Mouse (Mus musculus): ENCODE measurements around the gene Dgki. TPM values are rescaled to one million over a fixed set of nuclear protein-coding genes. Genes with fewer than 3 reads are reported as not detected.
A peak's percentile ranks its signal among the peaks of the same experiment; 100 is the strongest.

The Dgki gene
- polyA plus RNA-seq, 1 experiment from 2014 or later, result 1.1 TPM

DNA sequence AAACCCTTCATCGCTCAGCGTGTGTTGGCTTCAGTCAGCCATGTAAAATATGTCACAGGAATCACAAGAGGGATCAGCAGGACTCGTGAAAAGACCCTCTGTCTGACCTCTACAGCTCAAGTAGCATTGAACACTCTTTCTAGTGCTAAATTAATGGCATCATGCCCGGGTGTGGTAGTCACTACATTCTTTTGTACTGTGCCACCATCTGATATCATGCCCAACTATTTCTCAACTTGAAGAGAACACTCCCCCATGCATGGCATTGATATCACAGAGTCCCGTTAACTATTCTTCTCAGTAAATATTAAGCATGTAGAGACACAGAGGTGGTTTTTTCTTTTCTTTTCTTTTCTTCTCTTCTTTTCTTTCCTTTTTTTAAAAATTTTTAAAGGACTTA, 424.1 kb downstream of the Dgki start:
- peaks cover 21% of the 10 kb centered on the region for H3K4me1 ChIP-seq
- H3K27ac ChIP-seq, result no peak overlapping the region
- no peaks in the 10 kb centered on the region for H3K36me3 ChIP-seq
- H3K9ac ChIP-seq, result no peak overlapping the region
- no peak for ATAC-seq (ENCODE audit: insufficient number of reproducible peaks, insufficient read depth, low FRiP score, low TSS enrichment, low read depth)
- WGBS, result 69% methylated on average over 5 of the region's 5 CpGs
- H3K4me3 ChIP-seq, result no peak overlapping the region
- no peaks in the 10 kb centered on the region for H3K9me3 ChIP-seq
- H3K27me3 ChIP-seq, result no peaks in the 10 kb centered on the region
- no peak overlapping the region for H3K4me2 ChIP-seq

- 74% methylated on average over 3 of the region's 3 CpGs for WGBS
- Histone ChIP-seq H3K27ac (no peak overlapping the region), H3K9me3 (no peaks in the 10 kb centered on the region), H3K36me3 (no peaks in the 10 kb centered on the region), H3K4me1 (peaks cover 15% of the 10 kb centered on the region), H3K9ac (no peak overlapping the region), H3K27me3 (no peaks in the 10 kb centered on the region), H3K4me3 (no peak overlapping the region), H3K4me2 (no peak overlapping the region)
- no peak for ATAC-seq (ENCODE audit: insufficient number of reproducible peaks, insufficient read depth, low FRiP score, low TSS enrichment, low read depth)
Observed at GRCm38 (mm10) chr6:36872876-36873275, 427.1 kb downstream of the Dgki start.

DNA sequence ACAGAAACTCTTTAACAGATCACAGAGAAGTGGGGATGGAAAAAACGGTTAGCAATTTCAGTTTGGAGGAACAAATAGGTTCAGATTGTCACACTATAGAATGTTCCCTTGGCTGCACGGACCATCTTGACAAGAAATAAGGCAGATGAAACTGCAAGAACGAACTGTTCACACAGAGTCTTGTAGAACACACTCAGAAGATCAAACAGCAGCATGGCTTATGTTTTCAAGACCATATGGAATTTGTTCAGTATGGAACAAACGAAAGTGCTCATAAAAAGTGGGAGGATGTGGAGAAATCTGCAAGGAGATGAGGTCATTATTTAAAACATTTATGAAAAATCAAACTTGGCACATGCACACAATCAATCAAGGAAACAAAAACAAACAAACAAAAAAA, 431.8 kb downstream of the Dgki start:
- ATAC-seq (ENCODE audit: insufficient number of reproducible peaks, insufficient read depth, low FRiP score, low TSS enrichment, low read depth), result no peak
- Histone ChIP-seq H3K27ac (peak overlapping the region; percentile 78), H3K36me3 (no peaks in the 10 kb centered on the region), H3K4me1 (peaks cover 12% of the 10 kb centered on the region), H3K4me2 (no peak overlapping the region), H3K9ac (no peak overlapping the region), H3K9me3 (no peaks in the 10 kb centered on the region), H3K4me3 (no peak overlapping the region), H3K27me3 (no peaks in the 10 kb centered on the region)
- WGBS, result 32% methylated on average over 4 of the region's 4 CpGs

- Histone ChIP-seq H3K27me3 (no peaks in the 10 kb centered on the region), H3K9me3 (no peaks in the 10 kb centered on the region), H3K9ac (no peak overlapping the region), H3K36me3 (no peaks in the 10 kb centered on the region), H3K4me2 (no peak overlapping the region), H3K4me1 (peaks cover 7% of the 10 kb centered on the region; the same call in 1 of the 2 replicates), H3K27ac (0 out of 2 replicates have a peak overlapping the region, but pooled peaks have one; percentile 60), H3K4me3 (no peak overlapping the region)
- ATAC-seq (ENCODE audit: insufficient number of reproducible peaks, insufficient read depth, low FRiP score, low TSS enrichment, low read depth), result no peak
- WGBS, result 58% methylated on average over 3 of the region's 3 CpGs
Observed at GRCm38 (mm10) chr6:36858258-36859041, 441.5 kb downstream of the Dgki start.

DNA sequence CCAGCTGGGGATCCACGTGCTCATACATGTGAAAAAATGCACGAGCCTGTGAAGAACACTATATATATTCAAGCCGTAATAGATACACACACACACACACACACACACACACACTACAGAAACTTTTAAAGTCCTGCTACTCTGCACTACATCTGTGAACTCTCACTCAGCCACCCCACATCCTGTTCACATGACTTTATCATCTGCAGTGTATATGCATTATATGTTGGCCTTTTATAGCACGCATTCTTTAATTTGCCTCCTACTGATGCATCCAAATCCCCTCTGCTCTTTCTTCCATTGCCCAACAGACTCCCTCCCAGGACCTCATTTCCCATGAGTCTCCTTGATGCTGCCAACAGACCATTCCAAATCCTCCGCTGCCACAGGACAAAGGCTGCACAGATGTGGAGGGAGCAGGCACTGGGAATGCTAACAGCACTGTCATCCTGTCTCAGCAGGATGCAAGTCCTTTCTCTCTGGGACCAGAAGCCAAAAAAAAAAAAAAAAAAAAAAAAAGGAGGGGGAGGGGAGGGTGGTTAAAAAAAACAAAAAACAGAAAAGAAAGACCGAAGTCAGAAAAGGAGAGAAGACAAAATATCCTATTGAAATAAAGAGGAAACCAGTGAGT, 442.2 kb downstream of the Dgki start:
- no peak overlapping the region for H3K27ac ChIP-seq
- no peaks in the 10 kb centered on the region for H3K9me3 ChIP-seq
- no peaks in the 10 kb centered on the region for H3K36me3 ChIP-seq
- WGBS, result 37% methylated on average over 6 of the region's 6 CpGs
- no peak overlapping the region for H3K9ac ChIP-seq
- no peak overlapping the region for H3K4me2 ChIP-seq
- H3K27me3 ChIP-seq, result no peaks in the 10 kb centered on the region
- H3K4me3 ChIP-seq, result no peak overlapping the region
- peaks cover 7% of the 10 kb centered on the region; the same call in 1 of the 2 replicates for H3K4me1 ChIP-seq
- no peak for ATAC-seq (ENCODE audit: insufficient number of reproducible peaks, insufficient read depth, low FRiP score, low TSS enrichment, low read depth)

- H3K27ac ChIP-seq, result peak overlapping the region; percentile 60; the same call in 1 of the 2 replicates
- ATAC-seq (ENCODE audit: insufficient number of reproducible peaks, insufficient read depth, low FRiP score, low TSS enrichment, low read depth), result no peak
Observed at GRCm38 (mm10) chr6:36850422-36851129, 449.4 kb downstream of the Dgki start.

GRCm38 (mm10) chr6:36845288-36845687, 454.7 kb downstream of the Dgki start:
- ATAC-seq (ENCODE audit: insufficient number of reproducible peaks, insufficient read depth, low FRiP score, low TSS enrichment, low read depth), result no peak
- H3K4me1 ChIP-seq, result peaks cover 27% of the 10 kb centered on the region
- no peaks in the 10 kb centered on the region for H3K9me3 ChIP-seq

More at GRCm38 (mm10) chr6:36850422-36851129, 449.4 kb downstream of the Dgki start:
- Histone ChIP-seq H3K4me3 (no peak overlapping the region), H3K4me1 (0 out of 2 replicates have a peak, but pooled peaks cover 14% of the 10 kb centered on the region), H3K4me2 (no peak overlapping the region), H3K27me3 (no peaks in the 10 kb centered on the region), H3K9ac (no peak overlapping the region), H3K9me3 (no peaks in the 10 kb centered on the region), H3K36me3 (no peaks in the 10 kb centered on the region)
- 70% methylated on average over 7 of the region's 7 CpGs for WGBS

GRCm38 (mm10) chr6:36844258-36844657, 455.7 kb downstream of the Dgki start:
- 70% methylated on average over 6 of the region's 6 CpGs for WGBS
- Histone ChIP-seq H3K27ac (peak overlapping the region; percentile 57; the same call in 1 of the 2 replicates), H3K9me3 (no peaks in the 10 kb centered on the region), H3K9ac (no peak overlapping the region), H3K27me3 (no peaks in the 10 kb centered on the region), H3K4me1 (peaks cover 22% of the 10 kb centered on the region), H3K4me3 (no peak overlapping the region), H3K36me3 (no peaks in the 10 kb centered on the region), H3K4me2 (no peak overlapping the region)
- no peak for ATAC-seq (ENCODE audit: insufficient number of reproducible peaks, insufficient read depth, low FRiP score, low TSS enrichment, low read depth)

More at GRCm38 (mm10) chr6:36845288-36845687, 454.7 kb downstream of the Dgki start:
- Histone ChIP-seq H3K27ac (no peak overlapping the region), H3K9ac (no peak overlapping the region), H3K36me3 (no peaks in the 10 kb centered on the region), H3K4me3 (no peak overlapping the region), H3K27me3 (no peaks in the 10 kb centered on the region), H3K4me2 (no peak overlapping the region)
- 55% methylated on average over 1 of the region's 1 CpGs for WGBS

GRCm38 (mm10) chr6:36843031-36843488, 456.9 kb downstream of the Dgki start:
- Histone ChIP-seq H3K27ac (peak overlapping the region; percentile 79), H3K4me1 (peaks cover 22% of the 10 kb centered on the region), H3K4me2 (no peak overlapping the region), H3K27me3 (no peaks in the 10 kb centered on the region), H3K4me3 (no peak overlapping the region), H3K9ac (no peak overlapping the region), H3K36me3 (no peaks in the 10 kb centered on the region), H3K9me3 (no peaks in the 10 kb centered on the region)
- 47% methylated on average over 3 of the region's 3 CpGs for WGBS
- no peak for ATAC-seq (ENCODE audit: insufficient number of reproducible peaks, insufficient read depth, low FRiP score, low TSS enrichment, low read depth)

DNA sequence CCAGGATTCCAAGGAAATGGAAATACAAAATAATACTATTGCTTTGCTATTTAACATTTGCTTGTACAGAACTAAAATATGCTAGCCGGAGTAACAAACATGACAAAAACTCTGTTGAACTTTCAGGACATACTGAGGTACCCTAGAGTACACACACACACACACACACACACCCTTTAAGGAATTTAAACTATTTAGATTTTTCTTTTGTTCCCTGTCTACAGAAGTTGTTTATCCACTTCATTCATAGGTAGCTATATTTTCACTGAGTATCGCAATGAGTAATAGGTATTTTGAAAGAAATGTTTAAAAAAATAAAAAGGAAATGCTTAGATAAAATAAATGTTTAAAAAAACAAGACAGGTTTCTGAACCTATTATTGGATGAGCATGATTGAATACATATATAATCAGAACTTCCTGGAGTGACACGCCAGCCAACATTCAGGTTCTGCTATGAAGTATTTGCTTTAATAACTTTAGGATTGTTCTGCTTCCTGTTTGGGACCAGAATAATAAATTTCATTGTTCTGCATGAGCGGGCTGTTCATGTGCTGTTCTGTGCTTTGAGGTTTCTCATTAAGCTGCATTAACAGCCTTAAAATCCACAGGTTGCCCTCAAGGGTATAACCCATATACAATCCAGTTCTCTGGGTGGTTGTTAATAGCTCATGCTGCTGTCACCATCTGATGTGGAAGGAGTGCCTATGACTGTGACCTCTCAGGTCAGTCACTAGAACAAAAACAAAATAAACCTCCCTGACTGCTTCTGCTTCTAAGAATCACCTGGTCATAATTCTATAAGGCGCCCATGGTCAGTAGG, 457.7 kb downstream of the Dgki start:
- Histone ChIP-seq H3K9me3 (no peaks in the 10 kb centered on the region), H3K9ac (no peak overlapping the region), H3K4me1 (peaks cover 25% of the 10 kb centered on the region), H3K27me3 (no peaks in the 10 kb centered on the region), H3K27ac (peak overlapping the region; percentile 79), H3K36me3 (no peaks in the 10 kb centered on the region), H3K4me3 (no peak overlapping the region), H3K4me2 (no peak overlapping the region)
- ATAC-seq (ENCODE audit: insufficient number of reproducible peaks, insufficient read depth, low FRiP score, low TSS enrichment, low read depth), result no peak
- WGBS, result 41% methylated on average over 5 of the region's 5 CpGs

GRCm38 (mm10) chr6:36841701-36842100, 458.3 kb downstream of the Dgki start:
- H3K4me3 ChIP-seq, result no peak overlapping the region
- no peak overlapping the region for H3K9ac ChIP-seq
- WGBS, result 13% methylated on average over 3 of the region's 3 CpGs
- H3K27me3 ChIP-seq, result no peaks in the 10 kb centered on the region
- H3K27ac ChIP-seq, result no peak overlapping the region
- no peaks in the 10 kb centered on the region for H3K36me3 ChIP-seq
- peaks cover 25% of the 10 kb centered on the region for H3K4me1 ChIP-seq
- no peak for ATAC-seq (ENCODE audit: insufficient number of reproducible peaks, insufficient read depth, low FRiP score, low TSS enrichment, low read depth)
- no peak overlapping the region for H3K4me2 ChIP-seq
- no peaks in the 10 kb centered on the region for H3K9me3 ChIP-seq

All from embryonic facial prominence, embryonic 13.5 days (tissue).